Mouse (Mus musculus) forebrain, embryonic 13.5 days (tissue): ENCODE data around the gene Slc16a4. TPM values are rescaled to one million over a fixed set of nuclear protein-coding genes. Genes with fewer than 3 reads are reported as not detected.

ENCODE experiments used
- ATAC-seq: fragments of 200-750 bp; cut with Nextera tagmentation; 2 replicates; pipeline ENCODE4 v1.8.0; 2017
- H3K27ac ChIP-seq: fragments of 300-500 bp; sonication (generic); 2 replicates; pipeline ENCODE4 v1.5.1; 2015; ENCODE audit warnings: inconsistent platforms, mild to moderate bottlenecking, moderate library complexity
- H3K27me3 ChIP-seq: fragments of 300-500 bp; sonication (generic); 2 replicates; pipeline ENCODE4 v1.6.1; 2015; ENCODE audit warnings: mild to moderate bottlenecking, inconsistent platforms
- H3K36me3 ChIP-seq: fragments of 300-500 bp; sonication (generic); 2 replicates; pipeline ENCODE4 v1.6.1; 2015; ENCODE audit warnings: mild to moderate bottlenecking, inconsistent platforms; ENCODE audit not compliant: poor library complexity, severe bottlenecking
- H3K4me1 ChIP-seq: fragments of 300-500 bp; sonication (generic); 2 replicates; pipeline ENCODE4 v1.6.1; 2015; ENCODE audit warnings: inconsistent platforms
- H3K4me2 ChIP-seq: fragments of 300-500 bp; sonication (generic); 2 replicates; pipeline ENCODE4 v1.6.1; 2015; ENCODE audit warnings: inconsistent platforms, mild to moderate bottlenecking, moderate library complexity
- H3K4me3 ChIP-seq: fragments of 300-500 bp; sonication (generic); 2 replicates; pipeline ENCODE4 v1.5.1; 2015; ENCODE audit warnings: mild to moderate bottlenecking, inconsistent platforms
- H3K9ac ChIP-seq: fragments of 300-500 bp; sonication (generic); 2 replicates; pipeline ENCODE4 v1.6.1; 2015; ENCODE audit warnings: mild to moderate bottlenecking, inconsistent platforms
- H3K9me3 ChIP-seq: fragments of 300-500 bp; sonication (generic); replicated peaks from 2 replicates; pipeline ENCODE4 v1.6.1; 2016; ENCODE audit warnings: inconsistent platforms
- WGBS: fragments of 180-500 bp; shearing (Covaris S2); methylation state at CpG from one replicate; pipeline ENCODE4 v1.1.7; 2015; 5-methylcytosine and 5-hydroxymethylcytosine counted together
- polyA plus RNA-seq: library from polyadenylated mRNA; unstranded; fragments of >200 nt; fragmentation: Nextera tagmentation; extraction: Ambion mirVana; gene quantifications from 2 replicates; pipeline ENCODE4 v1.2.1, GENCODE M21; 2015

Slc16a4 gene
- polyA plus RNA-seq, 1 experiment from 2014 or later: 2.4 TPM

GRCm38 (mm10) chr3:107321141-107321540 lies 30.1 kb downstream of the Slc16a4 start:
- no peaks in the 10 kb centered on the region for H3K27me3 ChIP-seq
- ATAC-seq: no peak
- H3K4me1 ChIP-seq: peaks cover 54% of the 10 kb centered on the region
- no peak overlapping the region for H3K27ac ChIP-seq
- no peak overlapping the region for H3K4me2 ChIP-seq
- 89% methylated on average over 2 of the region's 2 CpGs for WGBS
- H3K9me3 ChIP-seq: no peaks in the 10 kb centered on the region
- H3K9ac ChIP-seq: no peak overlapping the region
- H3K36me3 ChIP-seq: peaks cover 35% of the 10 kb centered on the region
- H3K4me3 ChIP-seq: no peak overlapping the region

DNA sequence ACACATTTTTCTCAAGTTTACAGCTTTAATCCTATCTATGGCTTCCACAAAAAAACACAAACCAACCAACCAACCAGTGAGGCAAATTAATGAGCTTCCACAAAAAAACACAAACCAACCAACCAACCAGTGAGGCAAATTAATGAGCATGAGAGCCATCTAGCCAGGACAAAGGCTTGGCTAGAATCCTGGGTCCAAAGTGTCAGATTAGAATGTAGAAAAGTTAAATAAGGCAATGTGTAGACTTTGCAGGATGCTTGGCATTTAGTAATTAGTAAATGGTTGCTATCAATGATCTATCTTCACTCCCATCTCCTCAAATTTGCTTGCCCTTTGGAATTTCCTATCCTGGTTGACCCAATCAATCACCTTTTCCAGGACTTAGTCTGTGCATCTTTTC lies 30.7 kb downstream of the Slc16a4 start:
- Histone ChIP-seq H3K9ac (no peak overlapping the region), H3K4me1 (peaks cover 57% of the 10 kb centered on the region), H3K27ac (no peak overlapping the region), H3K4me2 (peak overlapping the region; percentile 21), H3K36me3 (peaks cover 35% of the 10 kb centered on the region), H3K27me3 (no peaks in the 10 kb centered on the region), H3K9me3 (no peaks in the 10 kb centered on the region), H3K4me3 (no peak overlapping the region)
- no peak for ATAC-seq

DNA sequence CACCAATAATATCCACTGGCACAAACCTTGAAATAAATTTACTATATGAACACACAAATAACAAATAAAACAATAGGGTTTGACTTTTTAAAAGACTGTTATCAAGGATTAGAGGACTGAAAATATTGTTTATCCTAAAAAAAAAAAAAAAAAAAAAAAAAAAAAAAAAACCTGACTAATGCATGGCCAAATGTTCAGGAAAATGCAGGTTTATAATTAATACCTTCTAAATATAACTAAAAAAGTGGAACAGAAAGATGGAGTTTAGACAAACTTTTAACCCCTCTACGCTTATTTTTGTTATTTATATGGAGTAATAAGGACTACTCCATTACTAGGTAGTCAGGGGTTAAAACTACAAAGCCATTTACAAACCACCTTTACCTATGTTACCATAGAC lies 35.4 kb downstream of the Slc16a4 start:
- peaks cover 45% of the 10 kb centered on the region for H3K36me3 ChIP-seq
- H3K27me3 ChIP-seq: no peaks in the 10 kb centered on the region
- peaks cover 72% of the 10 kb centered on the region for H3K4me1 ChIP-seq
- no peak overlapping the region for H3K9ac ChIP-seq
- WGBS: 90% methylated on average over 1 of the region's 1 CpGs
- no peak overlapping the region for H3K4me2 ChIP-seq
- no peak overlapping the region for H3K27ac ChIP-seq
- H3K9me3 ChIP-seq: no peaks in the 10 kb centered on the region
- no peak overlapping the region for H3K4me3 ChIP-seq
- no peak for ATAC-seq

DNA sequence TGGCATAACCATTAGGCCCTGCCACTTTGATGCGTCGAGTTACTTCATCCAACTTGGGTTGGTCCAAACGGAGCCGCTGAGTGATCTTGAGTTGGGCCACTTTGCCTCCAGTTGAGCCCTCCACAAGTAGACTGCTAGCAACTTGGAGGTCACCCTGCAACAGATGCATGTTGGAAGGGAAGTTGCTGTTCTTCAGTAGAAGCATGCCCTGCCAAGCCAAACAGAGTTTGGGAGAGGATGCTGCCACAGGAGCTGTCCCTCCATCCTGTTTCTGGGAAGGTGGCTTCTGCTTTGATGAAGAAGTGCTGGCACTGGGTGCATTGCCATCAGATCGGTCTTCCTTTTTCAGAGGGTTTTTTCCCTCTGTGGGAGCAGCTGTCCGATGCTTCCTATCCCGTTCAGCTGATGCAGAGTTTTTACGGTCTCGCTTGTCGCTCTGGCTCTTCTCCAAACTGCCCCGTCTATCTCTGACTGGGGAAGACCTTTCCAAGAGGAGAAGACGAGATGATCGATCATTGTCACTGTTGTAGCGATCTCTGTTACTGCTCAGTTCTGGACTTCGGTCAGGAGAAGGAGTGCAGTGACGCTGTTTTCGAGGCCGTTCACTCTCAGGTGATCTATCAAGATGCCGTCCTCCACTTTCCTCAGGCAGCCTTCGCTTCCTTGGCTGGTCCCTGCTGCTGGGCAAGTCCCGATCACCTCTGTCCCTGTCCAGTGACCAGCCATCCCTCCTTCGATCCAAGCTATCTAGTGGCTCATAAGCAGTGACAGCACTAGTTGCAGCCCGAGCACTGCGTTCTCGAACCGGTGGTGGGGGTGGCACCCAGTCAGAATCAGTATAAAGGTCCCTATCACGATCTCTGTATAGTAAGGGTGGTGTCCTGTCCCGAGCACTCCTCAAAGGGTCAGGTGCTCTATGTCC lies 39.7 kb downstream of the Slc16a4 start:
- H3K9me3 ChIP-seq: no peaks in the 10 kb centered on the region
- ATAC-seq: no peak

DNA sequence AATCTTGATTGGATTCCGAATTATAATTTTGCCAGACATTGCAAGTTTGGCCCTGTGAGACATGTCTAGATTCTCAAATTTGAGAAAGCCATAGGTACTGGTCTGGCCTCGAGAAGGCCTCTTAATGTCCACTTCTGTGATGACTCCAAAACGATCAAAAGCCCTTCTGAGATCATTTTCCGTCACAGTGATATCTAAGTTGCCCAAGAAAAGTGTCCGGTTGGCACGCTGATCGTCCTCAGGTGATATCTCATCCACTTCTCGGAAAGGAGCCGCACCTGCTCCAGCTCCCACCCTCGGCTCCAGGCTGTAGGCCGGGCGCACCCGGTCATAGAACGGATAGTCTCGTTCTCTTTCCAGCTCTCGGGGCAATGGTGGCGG lies 40.7 kb downstream of the Slc16a4 start:
- no peak for ATAC-seq
- H3K9me3 ChIP-seq: no peaks in the 10 kb centered on the region
- 20% methylated on average over 17 of the region's 17 CpGs for WGBS
- H3K36me3 ChIP-seq: peaks cover 19% of the 10 kb centered on the region
- H3K4me3 ChIP-seq: peak overlapping the region; percentile 98
- peak overlapping the region; percentile 93 for H3K9ac ChIP-seq
- peak overlapping the region; percentile 98 for H3K4me2 ChIP-seq
- peak overlapping the region; percentile 92; the same call in 1 of the 2 replicates for H3K27ac ChIP-seq
- H3K27me3 ChIP-seq: no peaks in the 10 kb centered on the region
- H3K4me1 ChIP-seq: peaks cover 39% of the 10 kb centered on the region

More for the DNA sequence above, 39.7 kb downstream of the Slc16a4 start:
- H3K36me3 ChIP-seq: peaks cover 22% of the 10 kb centered on the region
- no peaks in the 10 kb centered on the region for H3K27me3 ChIP-seq
- H3K9ac ChIP-seq: peak overlapping the region; percentile 93
- peak overlapping the region; percentile 98 for H3K4me3 ChIP-seq
- no peak overlapping the region for H3K27ac ChIP-seq
- peak overlapping the region; percentile 98 for H3K4me2 ChIP-seq
- 86% methylated on average over 28 of the region's 28 CpGs for WGBS
- peaks cover 45% of the 10 kb centered on the region for H3K4me1 ChIP-seq

- H3K9ac ChIP-seq: peak overlapping the region; percentile 93
- peak overlapping the region; percentile 92 for H3K27ac ChIP-seq
- H3K27me3 ChIP-seq: no peaks in the 10 kb centered on the region
- H3K9me3 ChIP-seq: no peaks in the 10 kb centered on the region
- peaks cover 19% of the 10 kb centered on the region for H3K36me3 ChIP-seq
- under 1% methylated on average over 75 of the region's 75 CpGs for WGBS
- peak; percentile 9 for ATAC-seq
- H3K4me3 ChIP-seq: peak overlapping the region; percentile 98
- peaks cover 37% of the 10 kb centered on the region for H3K4me1 ChIP-seq
- peak overlapping the region; percentile 98 for H3K4me2 ChIP-seq
Observed at GRCm38 (mm10) chr3:107332127-107332959, 41.3 kb downstream of the Slc16a4 start.

- peak overlapping the region; percentile 95 for H3K27ac ChIP-seq
- H3K27me3 ChIP-seq: no peaks in the 10 kb centered on the region
- peak; percentile 98 for ATAC-seq
- under 1% methylated on average over 37 of the region's 37 CpGs for WGBS
- H3K4me2 ChIP-seq: peak overlapping the region; percentile 98
- H3K4me1 ChIP-seq: peaks cover 37% of the 10 kb centered on the region
- H3K36me3 ChIP-seq: peaks cover 16% of the 10 kb centered on the region
- peak overlapping the region; percentile 93 for H3K9ac ChIP-seq
- no peaks in the 10 kb centered on the region for H3K9me3 ChIP-seq
- peak overlapping the region; percentile 98 for H3K4me3 ChIP-seq
Observed at GRCm38 (mm10) chr3:107332960-107333380, 41.9 kb downstream of the Slc16a4 start.

DNA sequence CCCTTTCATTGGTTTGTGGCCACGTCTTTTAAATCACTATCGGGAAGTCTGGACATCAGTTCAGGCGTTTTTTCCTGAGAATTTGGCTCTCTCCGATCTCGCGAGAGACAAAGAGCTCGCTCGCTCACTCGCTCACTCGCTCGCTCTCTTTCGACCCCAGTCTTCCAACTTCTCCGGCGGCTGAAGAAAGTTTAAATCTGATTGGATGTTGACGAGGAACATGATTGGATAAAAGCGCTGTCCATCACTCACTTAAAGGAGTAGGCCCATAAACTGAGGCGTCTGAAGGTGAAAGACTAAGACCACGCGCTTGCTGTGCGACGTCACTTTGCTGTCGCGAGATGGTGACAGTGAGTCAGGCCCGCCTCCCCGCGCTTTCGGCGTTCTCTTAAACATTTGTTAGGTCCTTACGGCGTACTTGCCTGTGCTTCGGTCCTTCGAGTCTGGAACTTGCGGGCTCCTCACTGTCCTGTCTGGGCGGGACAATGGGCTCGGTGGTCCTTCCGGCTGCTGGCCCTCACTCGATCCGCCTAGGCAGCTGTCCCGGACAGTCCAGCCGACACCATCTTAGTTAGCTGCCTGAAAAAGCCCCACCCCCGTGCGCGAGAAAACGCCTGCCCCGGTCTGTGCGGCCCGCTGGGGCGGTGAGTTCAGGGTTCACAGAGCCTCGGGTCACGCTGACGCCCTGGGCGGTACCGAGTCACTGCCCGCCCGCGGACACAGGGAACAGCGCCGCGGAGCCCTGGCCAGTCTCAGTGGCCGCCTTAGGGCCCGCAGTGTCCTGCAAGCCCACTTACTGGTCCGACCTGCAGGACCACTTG lies 42.6 kb downstream of the Slc16a4 start, which contains the start of gene Rbm15:
Rbm15 (minus strand) TSS at position 293 of the 821 bp plus-strand sequence.
- H3K36me3 ChIP-seq: peaks cover 15% of the 10 kb centered on the region
- peak; percentile 95 for ATAC-seq
- peak within 1 kb of the TSS; percentile 95 for H3K27ac ChIP-seq
- peaks cover 33% of the 10 kb centered on the region for H3K4me1 ChIP-seq
- no peaks in the 10 kb centered on the region for H3K27me3 ChIP-seq
- peak within 1 kb of the TSS; percentile 93 for H3K9ac ChIP-seq
- WGBS: under 1% methylated on average over 62 of the region's 62 CpGs
- H3K4me2 ChIP-seq: peak within 1 kb of the TSS; percentile 98
- H3K4me3 ChIP-seq: peak within 1 kb of the TSS; percentile 98
- no peaks in the 10 kb centered on the region for H3K9me3 ChIP-seq

GRCm38 (mm10) chr3:107334202-107334934 lies 43.3 kb downstream of the Slc16a4 start:
- Histone ChIP-seq H3K27me3 (no peaks in the 10 kb centered on the region), H3K27ac (peak overlapping the region; percentile 95), H3K4me1 (peaks cover 27% of the 10 kb centered on the region), H3K36me3 (peaks cover 15% of the 10 kb centered on the region), H3K4me3 (peak overlapping the region; percentile 98), H3K9ac (peak overlapping the region; percentile 87), H3K9me3 (no peaks in the 10 kb centered on the region), H3K4me2 (peak overlapping the region; percentile 76)
- 10% methylated on average over 12 of the region's 12 CpGs for WGBS
- no peak for ATAC-seq

DNA sequence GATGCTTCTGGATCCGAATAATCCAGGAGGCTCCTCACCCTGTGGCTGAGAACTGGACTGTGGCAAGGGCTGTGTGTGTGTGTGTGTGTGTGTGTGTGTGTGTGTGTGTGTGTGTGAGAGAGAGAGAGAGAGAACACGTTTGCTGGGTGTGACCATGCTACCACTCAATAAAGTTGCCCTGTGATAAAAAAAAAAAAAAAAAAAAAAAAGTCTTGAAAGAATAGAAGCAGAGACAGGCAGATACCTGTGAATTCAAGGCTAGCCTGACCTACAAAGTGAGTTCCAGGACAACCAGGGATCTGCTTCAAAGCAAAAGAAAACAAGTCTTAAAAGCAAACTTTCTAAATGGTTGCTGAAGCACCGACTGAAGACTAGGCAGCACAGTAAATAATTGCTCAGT lies 52.9 kb downstream of the Slc16a4 start:
- Histone ChIP-seq H3K4me1 (peaks cover 7% of the 10 kb centered on the region; the same call in 1 of the 2 replicates), H3K4me2 (no peak overlapping the region), H3K27ac (no peak overlapping the region), H3K27me3 (peaks cover 7% of the 10 kb centered on the region; the same call in 1 of the 2 replicates), H3K9ac (no peak overlapping the region), H3K4me3 (no peak overlapping the region), H3K9me3 (no peaks in the 10 kb centered on the region), H3K36me3 (no peaks in the 10 kb centered on the region)
- WGBS: 51% methylated on average over 3 of the region's 3 CpGs
- ATAC-seq: no peak
